Mouse (Mus musculus): ENCODE results near the gene Armc6. TPM values are rescaled to one million over a fixed set of nuclear protein-coding genes. Genes with fewer than 3 reads are reported as not detected.

Armc6 gene
- total RNA-seq (2021) = 10 to 100 TPM; 11.9 to 12.9 TPM
- long read RNA-seq, experiment 1, transcript Armc6-201 (8 exons, 2,263 nt) = major isoform, 13 of 22 reads
- long read RNA-seq, experiment 1, partial matches to known transcripts = 2 of 22 reads
- long read RNA-seq, experiment 1, other reads (novel, unspliced or antisense) = 7 of 22 reads
- long read RNA-seq, experiment 2, transcript Armc6-201 (8 exons, 2,263 nt) = major isoform, 5 of 9 reads
- long read RNA-seq, experiment 2, partial matches to known transcripts = 0 of 9 reads
- long read RNA-seq, experiment 2, other reads (novel, unspliced or antisense) = 4 of 9 reads

- DNase-seq = peak; percentile 94
These were observed at the start of gene Armc6, which contains the start of gene Sugp2 for GRCm38 (mm10) chr8:70234080-70234780. Gene Armc6, minus strand, starts transcription at chr8:70234466. Gene Sugp2, plus strand, starts transcription at chr8:70234226.

- DNase-seq = no peak
These were observed 49.1 kb upstream of the Armc6 start for GRCm38 (mm10) chr8:70283136-70284077.

GRCm38 (mm10) chr8:70282603-70283135, 48.4 kb upstream of the Armc6 start, which contains the start of gene Homer3:
Gene Homer3, plus strand, starts transcription at chr8:70282827.
- DNase-seq = peak; percentile 92

- no peak for DNase-seq
These were observed 46.7 kb upstream of the Armc6 start for GRCm38 (mm10) chr8:70281001-70281400.

GRCm38 (mm10) chr8:70279266-70279665, 45.0 kb upstream of the Armc6 start:
- DNase-seq = no peak

GRCm38 (mm10) chr8:70278175-70278574, 43.9 kb upstream of the Armc6 start:
- DNase-seq = no peak

- DNase-seq = no peak
These were observed 42.2 kb upstream of the Armc6 start for GRCm38 (mm10) chr8:70276476-70276875.

- no peak for DNase-seq
These were observed 40.1 kb upstream of the Armc6 start for GRCm38 (mm10) chr8:70274350-70274749.

- DNase-seq = no peak
These were observed 38.7 kb upstream of the Armc6 start for GRCm38 (mm10) chr8:70272949-70273348.

GRCm38 (mm10) chr8:70268799-70269565, 34.7 kb upstream of the Armc6 start:
- DNase-seq = peak; percentile 41

- no peak for DNase-seq
These were observed 34.0 kb upstream of the Armc6 start for GRCm38 (mm10) chr8:70268311-70268710.

- DNase-seq = no peak
These were observed 33.4 kb upstream of the Armc6 start for GRCm38 (mm10) chr8:70267674-70268073.

- DNase-seq = no peak
These were observed 24.8 kb upstream of the Armc6 start for GRCm38 (mm10) chr8:70259043-70259442.

- no peak for DNase-seq
These were observed 24.3 kb upstream of the Armc6 start for GRCm38 (mm10) chr8:70258600-70258999.

GRCm38 (mm10) chr8:70257456-70257855, 23.2 kb upstream of the Armc6 start:
- no peak for DNase-seq

- no peak for DNase-seq
These were observed 20.4 kb upstream of the Armc6 start for GRCm38 (mm10) chr8:70254628-70255027.

GRCm38 (mm10) chr8:70247841-70248240, 13.6 kb upstream of the Armc6 start:
- no peak for DNase-seq

- no peak for DNase-seq
These were observed 12.4 kb upstream of the Armc6 start for GRCm38 (mm10) chr8:70246622-70247021.

- no peak for DNase-seq
These were observed 6.4 kb upstream of the Armc6 start for GRCm38 (mm10) chr8:70240642-70241041.

GRCm38 (mm10) chr8:70237842-70238241, 3.6 kb upstream of the Armc6 start:
- DNase-seq = no peak

- DNase-seq = no peak
These were observed 489 bp upstream of the Armc6 start for GRCm38 (mm10) chr8:70234781-70235128.

- no peak for DNase-seq
These were observed 660 bp downstream of the Armc6 start for GRCm38 (mm10) chr8:70233606-70234005.

Data from gastrocnemius, postnatal 10 days (tissue).